Mouse (Mus musculus) forebrain, embryonic 16.5 days (tissue): ENCODE results near the gene Bfsp2. TPM values are rescaled to one million over a fixed set of nuclear protein-coding genes. Genes with fewer than 3 reads are reported as not detected.
"Not testable (repeated sequence)": the region's sequence is repeated elsewhere in the genome, so short reads cannot be mapped to it uniquely, and the experiment has no call there.

Source experiments
- ATAC-seq: fragments of 200-750 bp; cut with Nextera tagmentation; 2 replicates; pipeline ENCODE4 v1.8.0; 2017; ENCODE audit warnings: mild to moderate bottlenecking, moderate library complexity
- H3K27ac ChIP-seq: fragments of 300-500 bp; sonication (generic); 2 replicates; pipeline ENCODE4 v1.5.1; 2014; ENCODE audit warnings: low read length, control low read depth
- H3K27me3 ChIP-seq: fragments of 300-500 bp; sonication (generic); replicated peaks from 2 replicates; pipeline ENCODE4 v1.6.1; 2014; ENCODE audit warnings: low read length; ENCODE audit not compliant: control insufficient read depth, insufficient read depth
- H3K36me3 ChIP-seq: fragments of 300-500 bp; sonication (generic); 2 replicates; pipeline ENCODE4 v1.6.1; 2014; ENCODE audit not compliant: control insufficient read depth, insufficient read depth
- H3K4me1 ChIP-seq: fragments of 300-500 bp; sonication (generic); replicated peaks from 2 replicates; pipeline ENCODE4 v1.6.1; 2014; ENCODE audit warnings: low read length; ENCODE audit not compliant: control insufficient read depth, insufficient read depth
- H3K4me2 ChIP-seq: fragments of 300-500 bp; sonication (generic); 2 replicates; pipeline ENCODE4 v1.6.1; 2014; ENCODE audit warnings: mild to moderate bottlenecking, low read length, control low read depth
- H3K4me3 ChIP-seq: fragments of 300-500 bp; sonication (generic); replicated peaks from 2 replicates; pipeline ENCODE4 v1.5.1; 2014; ENCODE audit warnings: mild to moderate bottlenecking, low read length, control low read depth
- H3K9ac ChIP-seq: fragments of 300-500 bp; sonication (generic); replicated peaks from 2 replicates; pipeline ENCODE4 v1.6.1; 2014; ENCODE audit warnings: low read depth, low read length, control low read depth
- H3K9me3 ChIP-seq: fragments of 300-500 bp; sonication (generic); 2 replicates; pipeline ENCODE4 v1.6.1; 2016; ENCODE audit warnings: low read length; ENCODE audit not compliant: control insufficient read depth
- WGBS: fragments of 180-500 bp; shearing (Covaris S2); extraction: QIAGEN DNeasy Blood & Tissue Kit; methylation state at CpG from one replicate; pipeline ENCODE4 v1.1.7; 2014; 5-methylcytosine and 5-hydroxymethylcytosine counted together
- polyA plus RNA-seq: library from polyadenylated mRNA; unstranded; fragments of >200 nt; fragmentation: Nextera tagmentation; extraction: Ambion mirVana; gene quantifications from 2 replicates; pipeline ENCODE4 v1.2.1, GENCODE M21; 2015

Gene Bfsp2
- polyA plus RNA-seq, 1 experiment from 2014 or later, result 0.90 TPM

- Histone ChIP-seq H3K27me3 (no peaks in the 10 kb centered on the region), H3K9ac (no peak overlapping the region), H3K4me1 (peaks cover 9% of the 10 kb centered on the region; the same call in 1 of the 2 replicates), H3K36me3 (no peaks in the 10 kb centered on the region), H3K4me3 (no peak overlapping the region), H3K9me3 (no peaks in the 10 kb centered on the region), H3K4me2 (no peak overlapping the region), H3K27ac (no peak overlapping the region)
- ATAC-seq, result no peak
- 79% methylated on average over 11 of the region's 11 CpGs for WGBS
Measured at GRCm38 (mm10) chr9:103426425-103426824, 53.8 kb downstream of the Bfsp2 start.

DNA sequence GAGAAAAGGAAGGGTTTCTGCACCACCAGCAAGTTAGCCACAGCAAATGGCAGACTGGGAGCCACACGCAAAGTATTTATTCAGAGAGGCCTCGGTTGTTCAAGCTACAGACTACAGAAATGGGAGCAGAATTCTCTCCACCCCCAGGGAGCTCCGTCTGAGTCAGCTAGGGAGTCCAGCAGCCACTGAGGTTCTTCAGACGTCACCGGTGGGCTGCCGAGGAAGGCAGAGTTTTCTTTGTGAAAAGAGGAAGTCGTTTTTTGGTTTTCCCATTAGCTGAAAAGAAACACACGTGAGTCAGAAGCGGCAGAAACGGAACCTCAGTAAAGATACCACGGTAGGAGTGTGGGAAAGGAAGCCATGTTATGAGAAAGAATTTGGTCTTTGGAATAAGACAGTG, 55.4 kb downstream of the Bfsp2 start:
- Histone ChIP-seq H3K27ac (no peak overlapping the region), H3K4me3 (no peak overlapping the region), H3K36me3 (no peaks in the 10 kb centered on the region), H3K4me1 (peaks cover 9% of the 10 kb centered on the region; the same call in 1 of the 2 replicates), H3K9ac (no peak overlapping the region), H3K4me2 (no peak overlapping the region), H3K9me3 (no peaks in the 10 kb centered on the region), H3K27me3 (no peaks in the 10 kb centered on the region)
- no peak for ATAC-seq
- 84% methylated on average over 11 of the region's 11 CpGs for WGBS

DNA sequence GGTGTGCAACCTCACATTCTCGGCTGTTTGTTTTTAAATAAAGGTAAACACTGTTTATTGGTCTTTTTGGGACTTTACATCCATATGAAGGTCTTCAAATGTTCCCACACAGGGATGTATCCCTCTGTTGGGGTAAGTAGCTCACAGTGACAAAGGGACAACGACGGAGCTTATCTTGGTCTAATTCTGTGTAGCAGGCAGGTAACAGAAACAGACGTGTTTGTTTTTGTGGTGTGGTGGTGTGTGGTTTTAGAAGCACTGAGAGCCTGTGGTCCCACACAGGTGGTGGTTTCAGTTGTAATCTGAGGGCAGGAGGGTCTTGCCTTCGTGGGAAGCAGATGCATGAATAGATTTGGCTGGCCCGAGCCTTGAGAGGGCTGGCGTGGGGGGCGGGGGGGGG, 56.3 kb downstream of the Bfsp2 start:
- Histone ChIP-seq H3K4me2 (no peak overlapping the region), H3K4me3 (no peak overlapping the region), H3K27me3 (no peaks in the 10 kb centered on the region), H3K36me3 (no peaks in the 10 kb centered on the region), H3K27ac (no peak overlapping the region), H3K9ac (no peak overlapping the region), H3K9me3 (no peaks in the 10 kb centered on the region), H3K4me1 (peaks cover 9% of the 10 kb centered on the region; the same call in 1 of the 2 replicates)
- WGBS, result 68% methylated on average over 8 of the region's 8 CpGs
- no peak for ATAC-seq

DNA sequence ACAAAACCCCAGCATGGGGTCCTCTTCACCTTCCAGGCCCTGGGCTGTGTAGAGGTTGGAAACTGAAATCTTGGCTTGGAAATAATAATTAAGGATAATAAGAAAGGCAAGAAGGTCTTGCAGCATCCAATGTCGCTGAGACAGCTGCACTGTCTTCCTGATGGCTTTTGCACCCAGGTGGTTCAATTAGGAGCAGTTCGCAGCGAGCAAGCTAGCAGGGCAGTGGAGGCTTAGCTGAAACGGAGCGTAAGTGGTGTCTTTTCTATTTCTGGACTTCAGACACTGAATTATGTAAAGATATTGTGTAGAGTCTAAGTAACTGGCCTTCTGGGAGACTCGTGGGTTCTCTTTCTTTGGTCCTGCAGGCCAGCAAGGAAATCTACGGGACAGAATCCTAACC, 56.8 kb downstream of the Bfsp2 start:
- 31% methylated on average over 7 of the region's 7 CpGs for WGBS
- ATAC-seq, result peak; percentile 11; the same call in 1 of the 2 replicates
- no peak overlapping the region for H3K9ac ChIP-seq
- H3K4me1 ChIP-seq, result peaks cover 9% of the 10 kb centered on the region; the same call in 1 of the 2 replicates
- H3K27me3 ChIP-seq, result no peaks in the 10 kb centered on the region
- no peak overlapping the region for H3K4me3 ChIP-seq
- no peak overlapping the region for H3K4me2 ChIP-seq
- H3K36me3 ChIP-seq, result no peaks in the 10 kb centered on the region
- H3K9me3 ChIP-seq, result no peaks in the 10 kb centered on the region
- H3K27ac ChIP-seq, result no peak overlapping the region

GRCm38 (mm10) chr9:103422847-103423246, 57.4 kb downstream of the Bfsp2 start:
- Histone ChIP-seq H3K9ac (no peak overlapping the region), H3K4me3 (no peak overlapping the region), H3K4me2 (no peak overlapping the region), H3K36me3 (no peaks in the 10 kb centered on the region), H3K4me1 (peaks cover 9% of the 10 kb centered on the region; the same call in 1 of the 2 replicates), H3K27ac (no peak overlapping the region), H3K27me3 (no peaks in the 10 kb centered on the region), H3K9me3 (no peaks in the 10 kb centered on the region)
- peak; percentile 88 for ATAC-seq
- 26% methylated on average over 18 of the region's 18 CpGs for WGBS

- no peaks in the 10 kb centered on the region for H3K9me3 ChIP-seq
- no peaks in the 10 kb centered on the region for H3K36me3 ChIP-seq
- no peak overlapping the region for H3K4me2 ChIP-seq
- H3K27me3 ChIP-seq, result no peaks in the 10 kb centered on the region
- 12% methylated on average over 3 of the region's 3 CpGs for WGBS
- H3K9ac ChIP-seq, result no peak overlapping the region
- no peak overlapping the region for H3K4me3 ChIP-seq
- peaks cover 9% of the 10 kb centered on the region; the same call in 1 of the 2 replicates for H3K4me1 ChIP-seq
- H3K27ac ChIP-seq, result no peak overlapping the region
- ATAC-seq, result no peak
Measured at GRCm38 (mm10) chr9:103420844-103421243, 59.4 kb downstream of the Bfsp2 start.

- no peak overlapping the region for H3K4me2 ChIP-seq
- H3K4me1 ChIP-seq, result peaks cover 12% of the 10 kb centered on the region; the same call in 1 of the 2 replicates
- ATAC-seq, result no peak
- no peak overlapping the region for H3K9ac ChIP-seq
- WGBS, result 92% methylated on average over 2 of the region's 2 CpGs
- H3K9me3 ChIP-seq, result no peaks in the 10 kb centered on the region
- H3K27me3 ChIP-seq, result no peaks in the 10 kb centered on the region
- no peak overlapping the region for H3K27ac ChIP-seq
- H3K36me3 ChIP-seq, result no peaks in the 10 kb centered on the region
- H3K4me3 ChIP-seq, result no peak overlapping the region
Measured at GRCm38 (mm10) chr9:103418786-103419185, 61.4 kb downstream of the Bfsp2 start.

DNA sequence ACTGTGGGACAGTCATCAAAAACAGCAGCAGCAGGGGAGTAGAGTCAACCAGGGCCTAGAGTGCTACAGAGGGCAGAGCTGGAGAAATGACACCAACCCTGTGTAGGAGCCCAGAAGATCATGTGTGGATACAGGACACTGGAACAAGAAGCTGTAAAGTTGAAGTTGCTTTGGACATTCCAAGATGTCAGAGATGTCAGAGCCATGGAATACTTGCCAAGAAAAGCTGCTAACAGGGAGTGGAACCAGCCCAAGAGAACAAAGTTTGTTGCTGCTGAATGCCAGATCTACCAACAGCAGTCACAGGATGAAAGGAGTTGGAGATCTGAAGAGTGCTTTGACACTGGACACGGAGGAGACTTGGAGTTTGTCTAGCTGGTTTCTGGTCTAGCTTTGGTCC, 62.0 kb downstream of the Bfsp2 start:
- H3K4me1 ChIP-seq, H3K27ac ChIP-seq, H3K9ac ChIP-seq, H3K9me3 ChIP-seq, ATAC-seq, H3K4me2 ChIP-seq, H3K36me3 ChIP-seq, H3K4me3 ChIP-seq, H3K27me3 ChIP-seq: not testable (repeated sequence)
- 82% methylated on average over 1 of the region's 1 CpGs for whole genome bisulfite sequencing

DNA sequence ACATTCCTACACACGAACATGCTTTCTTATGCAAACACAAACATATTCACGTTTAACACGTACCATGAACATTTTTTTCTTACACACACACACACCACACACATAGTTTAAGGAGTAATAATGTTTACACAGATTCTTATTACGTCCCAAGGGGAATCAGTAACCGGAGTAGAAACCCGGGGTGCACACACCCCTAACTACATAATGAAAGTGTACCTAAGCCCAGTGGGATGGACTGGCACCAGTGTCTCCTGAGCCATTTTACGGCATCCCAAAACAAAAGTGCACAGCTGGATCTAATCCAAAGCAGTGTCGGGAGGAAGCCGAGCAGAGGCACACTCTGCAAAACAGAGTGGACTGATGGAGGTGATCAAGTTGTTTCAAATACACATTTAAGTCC, 66.8 kb downstream of the Bfsp2 start:
- H3K4me3 ChIP-seq, result no peak overlapping the region
- H3K9me3 ChIP-seq, result no peaks in the 10 kb centered on the region
- H3K4me1 ChIP-seq, result peaks cover 2% of the 10 kb centered on the region
- H3K27ac ChIP-seq, result no peak overlapping the region
- ATAC-seq, result no peak
- no peak overlapping the region for H3K4me2 ChIP-seq
- H3K27me3 ChIP-seq, result no peaks in the 10 kb centered on the region
- 26% methylated on average over 9 of the region's 9 CpGs for WGBS
- H3K9ac ChIP-seq, result no peak overlapping the region
- no peaks in the 10 kb centered on the region for H3K36me3 ChIP-seq

- Histone ChIP-seq H3K27ac (no peak overlapping the region), H3K9ac (no peak overlapping the region), H3K4me2 (no peak overlapping the region), H3K27me3 (no peaks in the 10 kb centered on the region), H3K36me3 (no peaks in the 10 kb centered on the region), H3K4me1 (peaks cover 2% of the 10 kb centered on the region), H3K4me3 (no peak overlapping the region), H3K9me3 (no peaks in the 10 kb centered on the region)
- no peak for ATAC-seq
- WGBS, result 81% methylated on average over 2 of the region's 2 CpGs
Measured at GRCm38 (mm10) chr9:103409119-103409518, 71.1 kb downstream of the Bfsp2 start.
